Mouse (Mus musculus) B cell, adult 67 days (primary cell): Measurements from ENCODE around the gene Wdr95. TPM values are rescaled to one million over a fixed set of nuclear protein-coding genes. Genes with fewer than 3 reads are reported as not detected.

Experiments used
- total RNA-seq, 2 experiments: library from RNA; stranded (reverse); gene quantifications; 4 replicates each; pipeline ENCODE4 v1.2.4; 2023

Wdr95 gene
- total RNA-seq, result not detected

GRCm38 (mm10) chr5:149527999-149528729 is at the start of gene Wdr95:
Gene Wdr95 (plus strand): TSS chr5:149528679.

GRCm38 (mm10) chr5:149636075-149636920 is 107.8 kb downstream of the Wdr95 start, which contains the start of gene Hsph1:
Gene Hsph1 (minus strand): TSS chr5:149636376.

Other genes starting within 250 kb of the Wdr95 start
- not detected for gene Medag, start 116.9 kb upstream of the Wdr95 start, total RNA-seq
- gene Tex26, start 89.0 kb upstream of the Wdr95 start, total RNA-seq, result not detected
- 100 to 1,000 TPM; 122 to 363 TPM for gene Hsph1, start 107.7 kb downstream of the Wdr95 start, total RNA-seq
- 1 to 10 TPM; 5.3 to 5.5 TPM for gene B3glct, start 149.6 kb downstream of the Wdr95 start, total RNA-seq